Mouse (Mus musculus): Measurements from ENCODE around the gene Tsn.

Gene Tsn

DNA sequence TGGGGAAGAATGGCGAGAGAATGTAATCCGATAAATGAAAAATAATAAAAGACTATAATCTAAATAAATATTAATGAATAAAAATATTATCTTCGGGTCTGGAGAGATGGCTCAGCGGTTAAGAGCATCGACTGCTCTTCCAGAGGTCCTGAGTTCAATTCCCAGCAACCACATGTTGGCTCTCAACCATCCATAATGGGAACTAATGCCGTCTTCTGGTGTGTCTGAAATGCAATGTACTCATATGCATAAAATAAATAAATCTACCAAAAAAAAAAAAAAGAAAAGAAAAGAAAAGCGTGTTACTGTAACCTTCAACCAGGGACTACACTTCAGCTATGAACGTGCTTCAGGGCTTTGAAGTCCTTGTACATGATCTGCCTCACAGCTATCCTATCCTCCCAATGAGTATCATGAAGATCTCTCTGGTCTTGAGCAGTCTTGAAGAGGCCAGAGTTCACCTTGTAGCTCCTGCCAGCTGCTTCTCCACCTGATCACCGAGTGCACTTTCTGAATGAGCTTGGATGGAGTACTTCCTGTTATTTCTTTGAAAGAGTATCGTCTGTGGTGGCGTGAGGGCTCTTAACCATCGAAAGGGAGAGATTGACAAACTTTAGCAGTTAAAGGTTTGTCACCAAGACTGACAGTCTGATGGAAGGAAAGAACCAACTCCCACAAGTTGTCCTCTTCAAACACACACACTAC is at the start of gene Tsn:
Gene Tsn (minus strand): TSS at position 118 of the 705 bp plus-strand sequence.
- no peak for DNase-seq

- DNase-seq, result no peak
Observed at GRCm38 (mm10) chr1:118359071-118359761, 47.7 kb upstream of the Tsn start.

- no peak for DNase-seq
Observed at GRCm38 (mm10) chr1:118349922-118350321, 38.4 kb upstream of the Tsn start.

DNA sequence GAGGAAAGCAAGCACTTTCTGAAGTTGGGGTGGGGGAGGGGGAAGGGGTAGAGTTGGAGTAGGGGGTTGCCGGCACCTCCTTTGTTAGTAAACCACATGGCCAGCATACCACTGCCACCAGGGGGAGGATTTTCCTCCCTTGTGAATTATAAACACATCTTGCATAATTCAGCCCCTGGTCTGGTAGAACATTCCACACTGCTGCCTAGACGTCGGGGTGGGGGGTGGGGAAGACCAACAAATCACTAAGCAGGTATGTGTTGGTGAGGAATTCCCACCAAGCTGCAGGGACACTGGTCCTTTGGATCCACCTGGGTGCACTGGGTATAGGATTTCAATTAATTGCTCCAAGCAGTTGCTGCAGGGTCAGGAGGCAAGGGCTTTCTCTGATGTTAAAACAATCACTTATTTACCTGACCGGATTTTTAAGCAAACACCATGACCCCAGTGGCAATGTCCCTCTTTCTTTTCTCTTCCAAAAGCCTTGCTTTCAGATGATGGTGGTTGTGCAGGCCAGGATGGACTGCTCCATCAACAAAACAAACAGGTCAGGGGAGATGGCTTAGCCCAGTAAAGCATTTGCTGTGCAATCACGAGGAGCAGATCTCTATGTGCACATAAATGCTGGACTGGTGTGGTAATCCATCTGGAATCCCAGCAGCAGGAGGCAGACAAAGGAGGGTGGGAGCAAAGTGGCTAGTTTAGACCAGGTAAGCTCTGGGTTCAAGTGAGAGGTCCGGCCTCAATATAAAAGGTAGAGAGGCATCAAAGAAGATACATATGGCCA is 32.3 kb upstream of the Tsn start:
- peak; percentile 38 to 65 for DNase-seq

GRCm38 (mm10) chr1:118337921-118338320 is 26.4 kb upstream of the Tsn start:
- DNase-seq, result no peak

- DNase-seq, result no peak
Observed at GRCm38 (mm10) chr1:118335847-118336246, 24.3 kb upstream of the Tsn start.

DNA sequence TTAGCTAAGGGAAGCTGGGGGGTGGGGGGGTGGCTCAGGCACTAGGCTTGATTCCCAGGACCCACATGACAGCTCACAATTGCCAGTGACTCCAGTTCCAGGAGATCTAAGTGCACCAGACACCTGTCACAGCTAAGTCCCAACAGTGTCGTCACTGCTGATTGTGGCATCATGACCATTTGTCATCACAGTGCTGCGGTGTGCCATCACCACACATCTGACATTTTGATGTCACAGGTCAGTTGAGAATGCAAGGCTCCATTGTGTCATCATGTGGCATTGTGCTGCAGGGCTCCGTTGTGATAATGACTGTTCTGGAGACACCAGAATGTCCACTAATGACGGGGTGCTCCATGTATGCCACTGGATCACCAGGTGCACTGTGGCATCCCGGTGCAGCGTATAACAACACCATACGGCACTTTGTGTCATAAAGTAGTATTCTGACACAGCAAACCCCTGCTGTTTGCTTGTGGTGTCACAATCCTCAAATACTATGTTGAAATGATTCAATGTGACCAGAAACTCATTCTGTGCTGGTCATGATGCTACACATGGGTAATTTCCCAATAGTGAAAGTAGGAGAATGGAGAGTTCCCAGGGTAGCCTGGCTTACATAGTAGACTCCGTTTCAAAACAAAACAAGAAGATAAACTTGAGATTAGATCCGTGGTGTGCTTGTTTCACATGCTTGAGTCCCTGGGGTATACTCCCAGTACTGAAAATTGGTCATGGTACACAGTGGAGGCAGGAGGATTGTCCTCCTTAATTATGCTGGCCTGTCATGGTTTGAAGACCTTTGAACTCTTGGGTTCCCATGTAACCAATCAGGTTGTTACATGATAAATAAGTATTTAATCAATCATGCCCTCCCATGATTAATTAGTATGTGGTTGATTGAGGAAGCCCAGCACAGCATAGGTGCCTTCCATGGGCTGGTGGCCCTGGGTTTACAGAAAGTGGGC is 23.5 kb upstream of the Tsn start:
- DNase-seq, result no peak

DNA sequence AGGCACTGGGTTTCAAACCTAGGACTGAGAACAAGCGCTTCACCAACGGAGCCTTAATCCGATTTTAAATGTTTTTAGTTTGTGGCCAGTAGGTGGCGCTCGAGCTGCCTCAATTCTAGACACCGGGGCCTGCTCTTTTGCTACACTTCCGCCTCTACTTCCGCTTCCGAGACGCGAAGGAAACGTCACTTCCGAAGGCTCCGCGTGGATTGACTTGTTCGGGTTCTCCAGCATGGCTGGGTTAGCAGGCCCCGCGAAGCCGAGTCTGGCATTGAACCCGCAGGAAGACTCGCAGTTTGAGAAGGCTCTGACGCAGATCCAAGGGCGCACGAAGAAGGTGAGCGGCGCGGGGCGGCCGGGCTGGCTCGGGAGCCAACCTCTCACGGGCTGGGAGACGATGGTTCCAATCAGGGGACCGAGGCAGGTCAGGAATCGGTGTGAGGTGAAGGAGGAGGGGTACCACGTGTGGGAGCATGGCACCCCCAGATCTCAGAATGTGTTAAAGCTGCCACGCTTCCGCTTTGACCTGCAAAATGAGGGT is 10.2 kb upstream of the Tsn start, which contains the start of gene Nifk:
Gene Nifk (plus strand): TSS at position 179 of the 541 bp plus-strand sequence.
- peak; percentile 95 for DNase-seq

DNA sequence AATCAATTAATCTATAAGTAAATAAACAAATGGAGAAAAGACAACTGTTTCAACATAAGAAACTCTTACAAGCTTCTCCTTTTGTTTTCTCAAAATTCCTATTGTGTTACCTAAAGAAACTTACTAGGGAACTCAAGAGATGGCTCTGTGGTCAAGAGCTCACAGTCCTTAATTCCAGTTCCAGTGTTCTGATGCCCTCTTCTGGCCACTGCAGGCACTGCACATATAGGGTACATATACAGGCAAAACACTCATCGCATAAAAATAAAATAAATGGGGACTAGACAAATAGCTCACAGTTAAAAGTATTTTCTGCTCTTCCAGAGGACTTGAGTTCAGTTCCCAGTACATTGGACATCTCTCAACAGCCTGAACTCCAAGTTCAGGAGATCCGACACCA is 9.2 kb upstream of the Tsn start:
- peak in 1 of 2 experiments; percentile 57 for DNase-seq

DNA sequence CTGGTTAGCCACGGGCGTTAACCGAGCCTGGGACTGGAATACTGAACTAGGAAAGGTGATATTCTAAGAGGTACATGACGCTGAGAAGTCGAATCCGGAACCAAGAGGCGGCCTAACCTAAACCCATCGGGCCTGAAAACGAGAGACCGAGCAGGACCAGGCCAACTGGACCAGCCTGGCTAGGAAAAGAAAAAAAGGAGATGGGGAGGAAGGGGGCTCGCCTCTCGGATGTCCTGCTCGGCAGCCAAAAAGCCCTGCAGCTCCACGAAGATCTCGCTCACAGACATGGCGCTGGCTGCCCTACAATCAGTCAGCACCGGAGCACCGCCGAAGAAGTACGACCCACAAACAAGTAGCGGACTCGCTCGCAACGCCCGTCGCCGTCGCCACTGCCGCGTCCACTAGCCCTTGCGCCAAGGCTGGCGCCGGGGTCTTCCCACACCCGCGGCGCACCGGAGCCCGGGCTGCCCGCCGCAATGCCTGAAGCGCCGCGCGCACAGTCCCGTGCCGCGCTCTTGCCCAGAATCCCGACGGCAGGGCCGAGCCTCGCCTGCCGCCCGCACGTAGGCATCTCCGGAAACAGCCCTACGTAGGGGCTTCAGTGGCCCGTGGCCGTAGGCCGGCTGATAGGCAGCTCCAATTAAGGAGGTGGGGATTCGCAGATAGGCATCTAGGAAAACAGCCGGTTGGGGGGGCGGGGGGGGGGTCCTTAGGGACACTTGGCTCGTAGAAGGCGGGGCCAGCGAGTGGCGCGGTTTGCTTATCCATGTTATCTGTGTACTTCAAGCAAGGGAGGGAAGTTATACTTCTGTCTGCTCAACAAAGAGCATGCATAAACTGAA is 538 bp downstream of the Tsn start:
- peak; percentile 88 to 92 for DNase-seq

DNA sequence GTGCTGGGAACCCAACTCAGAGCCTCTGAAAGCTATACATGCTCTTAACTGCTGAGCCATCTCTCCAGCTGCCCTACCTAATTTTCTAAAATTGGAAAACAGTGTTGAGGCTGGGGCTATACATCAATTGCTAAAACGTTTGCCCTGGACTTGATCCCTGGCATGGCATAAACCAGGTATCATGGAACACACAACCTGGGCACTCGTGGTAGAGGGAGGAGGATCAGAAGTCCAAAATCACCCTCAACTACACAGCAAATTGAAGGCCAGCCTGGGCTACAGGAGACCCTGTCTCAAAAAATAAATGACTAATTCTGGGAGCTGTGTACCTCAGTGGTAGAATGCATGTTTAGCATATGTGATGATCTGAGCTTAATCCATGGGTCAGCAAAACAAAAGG is 13.8 kb downstream of the Tsn start:
- no peak for DNase-seq

GRCm38 (mm10) chr1:118296673-118297072 is 14.9 kb downstream of the Tsn start:
- DNase-seq, result no peak

DNA sequence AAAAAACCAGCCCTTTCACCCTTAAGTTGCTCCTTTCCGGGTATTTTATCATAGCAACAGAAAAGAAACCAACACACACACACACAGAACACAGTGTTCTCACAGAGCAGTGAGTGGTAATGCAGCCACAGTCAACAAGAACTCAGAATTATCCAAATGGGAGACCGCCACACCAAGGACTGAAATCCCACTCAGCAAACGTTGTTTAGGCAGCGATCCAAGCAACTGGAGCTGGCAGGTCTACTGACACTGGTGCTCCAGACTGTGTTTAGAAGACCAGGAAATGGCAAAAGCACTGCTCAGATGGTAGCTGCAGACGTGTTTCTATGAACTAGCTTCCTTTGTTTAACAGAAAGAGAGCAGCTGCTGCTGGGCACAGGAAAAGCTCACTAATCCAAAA is 16.7 kb downstream of the Tsn start:
- DNase-seq, result no peak

GRCm38 (mm10) chr1:118294192-118294591 is 17.3 kb downstream of the Tsn start:
- DNase-seq, result no peak

DNA sequence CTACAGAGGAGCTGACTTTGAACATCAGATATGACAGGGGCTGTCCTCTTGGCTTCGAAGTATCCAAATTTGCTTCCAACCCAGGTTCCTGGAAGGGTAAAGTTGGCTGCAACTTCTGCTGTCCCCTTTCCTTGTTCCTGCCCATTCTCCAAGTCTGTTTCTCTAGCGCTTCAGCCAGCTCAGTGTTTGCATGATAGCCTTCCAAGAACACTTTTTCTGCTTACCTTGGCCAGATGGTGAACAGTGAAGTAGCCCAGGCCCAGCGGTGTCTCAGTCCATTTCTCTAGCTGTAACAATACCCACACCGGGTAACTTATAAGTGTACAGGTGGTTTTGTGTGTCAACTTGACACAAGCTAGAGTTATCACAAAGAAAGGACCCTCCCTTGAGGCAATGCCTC is 19.2 kb downstream of the Tsn start:
- no peak for DNase-seq

- DNase-seq, result peak in 1 of 2 experiments; percentile 9
Observed at GRCm38 (mm10) chr1:118275139-118275538, 36.4 kb downstream of the Tsn start.

- no peak for DNase-seq
Observed at GRCm38 (mm10) chr1:118251931-118252330, 59.6 kb downstream of the Tsn start.

All from kidney, postnatal 25 days (tissue).